Mouse (Mus musculus): ENCODE data around the gene Top1. TPM values are rescaled to one million over a fixed set of nuclear protein-coding genes. Genes with fewer than 3 reads are reported as not detected.

Gene Top1
- total RNA-seq, 2 experiments from 2014 or later = 79.0 to 80.3 TPM

Small RNA genes within 50 kb of the gene (microRNA-seq; reads per million reads assigned to microRNA genes)
- gene Gm23968 = 0 reads per million in 2 experiments

Other genes with a start within 250 kb of the Top1 start
- gene Plcg1, start 85.4 kb downstream of the Top1 start, total RNA-seq (2021) = 10 to 100 TPM; 90.6 to 99.5 TPM
- 100 to 1,000 TPM in 1 of 2 experiments, 10 to 100 TPM in 1; 99.5 to 101 TPM for gene Zhx3, start 227.1 kb downstream of the Top1 start, total RNA-seq (2021)
- gene Lpin3, start 234.8 kb downstream of the Top1 start, total RNA-seq (2021) = 1 to 10 TPM in 1 of 2 experiments, under 1 TPM in 1; 0.89 to 1.6 TPM

All from layer of hippocampus, adult 18-20 months (tissue).